Mouse (Mus musculus) cerebellum, adult 2 months (tissue): ENCODE results near the gene Smg6. TPM values are rescaled to one million over a fixed set of nuclear protein-coding genes. Genes with fewer than 3 reads are reported as not detected.
A peak's percentile ranks its signal among the peaks of the same experiment; 100 is the strongest.

Experiments
- DNase-seq, 2 experiments: peaks; one replicate each; pipeline ENCODE4 v3.0.0; 2021
- H3K27ac ChIP-seq: fragments of 200-500 bp; 2 replicates; pipeline ENCODE4 v1.5.1; 2012; ENCODE audit warnings: low read length, control low read depth, inconsistent platforms; ENCODE audit not compliant: insufficient read depth
- H3K27me3 ChIP-seq: fragments of 200-500 bp; 2 replicates; pipeline ENCODE4 v1.6.1; 2012; ENCODE audit warnings: inconsistent platforms, mild to moderate bottlenecking, low read length, moderate library complexity; ENCODE audit not compliant: control insufficient read depth, insufficient read depth
- H3K4me1 ChIP-seq: fragments of 200-500 bp; 2 replicates; pipeline ENCODE4 v1.6.1; 2011; ENCODE audit warnings: low read length; ENCODE audit not compliant: control insufficient read depth, insufficient read depth
- H3K4me3 ChIP-seq: fragments of 200-500 bp; replicated peaks from 2 replicates; pipeline ENCODE3; 2011; ENCODE audit warnings: mild to moderate bottlenecking, low read depth, low read length, control low read depth; ENCODE audit not compliant: insufficient read depth
- CTCF ChIP-seq: fragments of 200-500 bp; IDR thresholded peaks from 2 replicates; pipeline ENCODE4 v1.5.1; 2011; ENCODE audit warnings: low read depth, mild to moderate bottlenecking, control low read depth, low read length, moderate library complexity, borderline replicate concordance; ENCODE audit not compliant: insufficient read depth
- POLR2A ChIP-seq: fragments of 200-500 bp; IDR thresholded peaks from 2 replicates; pipeline ENCODE4 v1.6.1; 2011; ENCODE audit warnings: low read length, control low read depth, borderline replicate concordance; ENCODE audit not compliant: insufficient read depth
- WGBS: fragments of 180-500 bp; shearing (Covaris S2); methylation state at CpG from one replicate; pipeline ENCODE4 v1.1.7; 2018; 5-methylcytosine and 5-hydroxymethylcytosine counted together
- polyA plus RNA-seq: library from polyadenylated mRNA; depleted of rRNA; stranded (reverse); fragments of >200 nt; gene quantifications from 2 replicates; pipeline ENCODE4 v1.2.3, GENCODE M21; 2012

The Smg6 gene
- polyA plus RNA-seq, 1 experiment, result 31.1 TPM

GRCm38 (mm10) chr11:75078616-75079015 lies 153.0 kb downstream of the Smg6 start:
- 13% methylated on average over 2 of the region's 2 CpGs for WGBS
- no peaks in the 10 kb centered on the region for H3K27me3 ChIP-seq
- H3K27ac ChIP-seq, result no peak overlapping the region
- DNase-seq, result peak; percentile 23 to 50
- no peaks in the 10 kb centered on the region for H3K4me1 ChIP-seq
- no peak overlapping the region for H3K4me3 ChIP-seq
- TF ChIP-seq CTCF (no peak), POLR2A (no peak)

- WGBS, result 68% methylated on average over 1 of the region's 1 CpGs
- H3K4me1 ChIP-seq, result no peaks in the 10 kb centered on the region
- H3K4me3 ChIP-seq, result no peak overlapping the region
- H3K27me3 ChIP-seq, result no peaks in the 10 kb centered on the region
- no peak for TF ChIP-seq CTCF
- TF ChIP-seq POLR2A, result no peak
- peak in 1 of 2 experiments; percentile 23 for DNase-seq
- no peak overlapping the region for H3K27ac ChIP-seq
Measured at GRCm38 (mm10) chr11:75083031-75083430, 157.4 kb downstream of the Smg6 start.

- Histone ChIP-seq H3K4me3 (no peak overlapping the region), H3K27me3 (no peaks in the 10 kb centered on the region), H3K27ac (no peak overlapping the region), H3K4me1 (no peaks in the 10 kb centered on the region)
- 49% methylated on average over 3 of the region's 3 CpGs for WGBS
- peak in 1 of 2 experiments; percentile 18 for DNase-seq
- no peak for TF ChIP-seq POLR2A
- no peak for TF ChIP-seq CTCF
Measured at GRCm38 (mm10) chr11:75092159-75092558, 166.5 kb downstream of the Smg6 start.

GRCm38 (mm10) chr11:75092656-75093055 lies 167.0 kb downstream of the Smg6 start:
- DNase-seq, result peak; percentile 16 to 24
- Histone ChIP-seq H3K4me1 (no peaks in the 10 kb centered on the region), H3K27ac (no peak overlapping the region), H3K27me3 (no peaks in the 10 kb centered on the region), H3K4me3 (no peak overlapping the region)
- WGBS, result 66% methylated on average over 5 of the region's 5 CpGs
- TF ChIP-seq CTCF (no peak), POLR2A (no peak)

- no peak for DNase-seq
- no peaks in the 10 kb centered on the region for H3K4me1 ChIP-seq
- 99% methylated on average over 1 of the region's 1 CpGs for WGBS
- no peak for TF ChIP-seq POLR2A
- no peak for TF ChIP-seq CTCF
- no peak overlapping the region for H3K4me3 ChIP-seq
- no peak overlapping the region for H3K27ac ChIP-seq
- no peaks in the 10 kb centered on the region for H3K27me3 ChIP-seq
Measured at GRCm38 (mm10) chr11:75094759-75095158, 169.1 kb downstream of the Smg6 start.

GRCm38 (mm10) chr11:75102763-75103339 lies 177.2 kb downstream of the Smg6 start:
- Histone ChIP-seq H3K4me3 (no peak overlapping the region), H3K4me1 (peaks cover 9% of the 10 kb centered on the region; the same call in 1 of the 2 replicates), H3K27me3 (no peaks in the 10 kb centered on the region), H3K27ac (no peak overlapping the region)
- 36% methylated on average over 5 of the region's 5 CpGs for WGBS
- no peak for TF ChIP-seq CTCF
- no peak for TF ChIP-seq POLR2A
- DNase-seq, result peak; percentile 20 to 32

- DNase-seq, result no peak
- Histone ChIP-seq H3K27me3 (no peaks in the 10 kb centered on the region), H3K27ac (no peak overlapping the region), H3K4me3 (no peak overlapping the region), H3K4me1 (peaks cover 9% of the 10 kb centered on the region; the same call in 1 of the 2 replicates)
- WGBS, result 86% methylated on average over 5 of the region's 5 CpGs
- no peak for TF ChIP-seq CTCF
- no peak for TF ChIP-seq POLR2A
Measured at GRCm38 (mm10) chr11:75106614-75107013, 181.0 kb downstream of the Smg6 start.

GRCm38 (mm10) chr11:75108909-75109308 lies 183.3 kb downstream of the Smg6 start:
- no peak overlapping the region for H3K4me3 ChIP-seq
- DNase-seq, result no peak
- H3K27ac ChIP-seq, result no peak overlapping the region
- no peaks in the 10 kb centered on the region for H3K4me1 ChIP-seq
- TF ChIP-seq POLR2A (no peak), CTCF (no peak)
- no peaks in the 10 kb centered on the region for H3K27me3 ChIP-seq
